Comparison of ENCODE assay signal across 21 mouse cellular contexts in genomic region chr10:25400076-25400475, GRCm38 (mm10). TPM values are rescaled to one million over a fixed set of nuclear protein-coding genes. Genes with fewer than 3 reads are reported as not detected.
DNase-seq lines count a peak whose midpoint lies in the region; ATAC-seq and TF ChIP-seq lines count a peak whose summit lies in the region.
"Had no signal": no experiment of that assay in that cellular context is flagged by ENCODE, and none has a peak within 500 bp of the region (broad histone marks: within the 10 kb centered on the region; RNA-seq: fewer than 3 reads in every experiment).

No protein-coding gene starts in this region.

- no peaks in the 10 kb centered on the region for H3K27me3 ChIP-seq in heart, embryonic 14.5 days (ENCODE audit: control insufficient read depth, insufficient read depth, low read length)
- no peaks in the 10 kb centered on the region for H3K27me3 ChIP-seq in lung, postnatal 0 days (replicated peaks; ENCODE audit: insufficient read depth, low read length)
- H3K27me3 ChIP-seq: intestine, embryonic 15.5 days; midbrain, embryonic 13.5 days had no signal

- no peak overlapping the region for H3K9ac ChIP-seq in heart, embryonic 14.5 days (ENCODE audit: low read length)
- H3K9ac ChIP-seq in lung, postnatal 0 days (replicated peaks; ENCODE audit: low read depth): no peak overlapping the region
- H3K9ac ChIP-seq: forebrain, postnatal 0 days; hindbrain, embryonic 14.5 days; intestine, embryonic 15.5 days; midbrain, embryonic 13.5 days had no signal

- intact Hi-C loops in heart, postnatal 25 days (cut with DNase I): no loop called here

- H3K4me1 ChIP-seq in heart, embryonic 14.5 days (ENCODE audit: control insufficient read depth in 2 of 2, insufficient read depth in 2 of 2, low read length in 2 of 2): peaks cover 26 to 60% of the 10 kb centered on the region in 2 experiments
- H3K4me1 ChIP-seq in lung, postnatal 0 days (ENCODE audit: insufficient read depth, low read depth, low read length): peaks cover 12% of the 10 kb centered on the region; the same call in 1 of the 2 replicates
- H3K4me1 ChIP-seq: intestine, embryonic 15.5 days had no signal

- no peak for DNase-seq in heart, postnatal 25 days (ENCODE audit: low spot score)
- peak; percentile 38 for DNase-seq in lung, postnatal 0 days (ENCODE audit: low spot score)
- no peak for DNase-seq in lung, adult 18-20 months
- peak; percentile 43 for DNase-seq in adipocyte (ENCODE audit: low spot score)
- DNase-seq in urinary bladder, adult 18-20 months (ENCODE audit: low spot score in 2 of 2): no peak
- DNase-seq: cerebellum, adult 11-12 months; cerebellum, postnatal 25 days; embryo, embryonic 11 days; forebrain, postnatal 0 days; gastrocnemius, postnatal 36 days; heart, postnatal 36 days; liver; lung, adult 2 months; spleen, adult 18-20 months had no signal

- no peak overlapping the region for H3K4me3 ChIP-seq in heart, embryonic 14.5 days (ENCODE audit: control insufficient read depth in 1 of 2, insufficient read depth in 1 of 2, low read depth in 1 of 2, low read length in 2 of 2)
- no peak overlapping the region for H3K4me3 ChIP-seq in lung, postnatal 0 days (ENCODE audit: low read depth, low read length)
- H3K4me3 ChIP-seq: forebrain, embryonic 10.5 days; heart, embryonic 10.5 days; intestine, embryonic 15.5 days; midbrain, embryonic 13.5 days had no signal

- no peak for TF ChIP-seq EP300 in lung, postnatal 0 days (IDR thresholded peaks at IDR 0.05)

- 58% methylated on average over 8 of the region's 8 CpGs for WGBS in heart, embryonic 14.5 days
- WGBS in lung, postnatal 0 days: 25% methylated on average over 8 of the region's 8 CpGs

- TF ChIP-seq CTCF in lung, postnatal 0 days (IDR thresholded peaks at IDR 0.05): no peak

- ATAC-seq in heart, embryonic 14.5 days (ENCODE audit: insufficient number of reproducible peaks, insufficient read depth, low FRiP score, low read depth): no peak
- no peak for ATAC-seq in lung, postnatal 0 days
- no peak for ATAC-seq in inflammation-experienced regulatory T-cells, adult 6 months
- ATAC-seq: forebrain, postnatal 0 days; intestine, embryonic 15.5 days; midbrain, embryonic 13.5 days had no signal

- H3K27ac ChIP-seq in heart, embryonic 14.5 days (replicated peaks in 1 of 2; ENCODE audit: control insufficient read depth in 1 of 2, insufficient read depth in 1 of 2, low read depth in 2 of 2, low read length in 2 of 2): no peak overlapping the region
- no peak overlapping the region for H3K27ac ChIP-seq in lung, postnatal 0 days (ENCODE audit: low read length)
- H3K27ac ChIP-seq: forebrain, embryonic 10.5 days; heart, embryonic 10.5 days; hindbrain, embryonic 14.5 days; intestine, embryonic 15.5 days; midbrain, embryonic 13.5 days had no signal

- no peaks in the 10 kb centered on the region for H3K36me3 ChIP-seq in heart, embryonic 14.5 days (ENCODE audit: control insufficient read depth, insufficient read depth, low read length)
- no peaks in the 10 kb centered on the region for H3K36me3 ChIP-seq in lung, postnatal 0 days (ENCODE audit: insufficient read depth, low read length)
- H3K36me3 ChIP-seq: forebrain, embryonic 10.5 days; heart, embryonic 10.5 days; intestine, embryonic 15.5 days; midbrain, embryonic 13.5 days had no signal

- H3K4me2 ChIP-seq in heart, embryonic 14.5 days (ENCODE audit: low read length): peak overlapping the region; percentile 13; the same call in 1 of the 2 replicates
- H3K4me2 ChIP-seq in lung, postnatal 0 days (replicated peaks; ENCODE audit: low read depth, low read length): no peak overlapping the region
- H3K4me2 ChIP-seq: hindbrain, embryonic 14.5 days; intestine, embryonic 15.5 days; midbrain, embryonic 13.5 days had no signal

- H3K9me3 ChIP-seq in heart, embryonic 14.5 days (ENCODE audit: control insufficient read depth, low read length): no peaks in the 10 kb centered on the region
- H3K9me3 ChIP-seq in lung, postnatal 0 days (ENCODE audit: low read length): no peaks in the 10 kb centered on the region
- H3K9me3 ChIP-seq: forebrain, embryonic 10.5 days; heart, embryonic 10.5 days; intestine, embryonic 15.5 days; midbrain, embryonic 13.5 days had no signal

RNA-seq across cellular contexts. Expression of gene Epb41l2, which starts 40.5 kb away (rescaled TPM):
- polyA plus RNA-seq in heart, embryonic 14.5 days (2014; fragmentation: Nextera tagmentation; extraction: Ambion mirVana): 45.4 and 53.5 TPM in 2 replicates
- total RNA-seq in heart, postnatal 25 days (2021): 10 to 100 TPM; 53.9 to 60.5 TPM
- 48.2 and 54.2 TPM in 2 replicates for polyA plus RNA-seq in lung, postnatal 0 days (2015; fragmentation: Nextera tagmentation; extraction: Ambion mirVana)
- 10 to 100 TPM; 14.8 to 20.7 (median 18.3) TPM for polyA plus RNA-seq in inflammation-experienced regulatory T-cells, adult 6 months (2017; shearing (Covaris generic))

Comparison
In these comparisons a context has a peak if more than half of its experiments do, and no peak if none do; other contexts are left out.
1. DNase-seq: peak in lung, postnatal 0 days (single experiment) and adipocyte (single experiment); none in heart, postnatal 25 days (single experiment), lung, adult 18-20 months (0 of 2) and urinary bladder, adult 18-20 months (0 of 2).